Mouse (Mus musculus) cerebellum, postnatal 4 days (tissue): ENCODE data around the gene Sox30.

ENCODE experiments used
- DNase-seq, 2 experiments: peaks; one replicate each; pipeline ENCODE4 v3.0.0; 2022; ENCODE audit warnings: low spot score in 2 of 2, mixed read lengths in 1 of 2

Gene Sox30

DNA sequence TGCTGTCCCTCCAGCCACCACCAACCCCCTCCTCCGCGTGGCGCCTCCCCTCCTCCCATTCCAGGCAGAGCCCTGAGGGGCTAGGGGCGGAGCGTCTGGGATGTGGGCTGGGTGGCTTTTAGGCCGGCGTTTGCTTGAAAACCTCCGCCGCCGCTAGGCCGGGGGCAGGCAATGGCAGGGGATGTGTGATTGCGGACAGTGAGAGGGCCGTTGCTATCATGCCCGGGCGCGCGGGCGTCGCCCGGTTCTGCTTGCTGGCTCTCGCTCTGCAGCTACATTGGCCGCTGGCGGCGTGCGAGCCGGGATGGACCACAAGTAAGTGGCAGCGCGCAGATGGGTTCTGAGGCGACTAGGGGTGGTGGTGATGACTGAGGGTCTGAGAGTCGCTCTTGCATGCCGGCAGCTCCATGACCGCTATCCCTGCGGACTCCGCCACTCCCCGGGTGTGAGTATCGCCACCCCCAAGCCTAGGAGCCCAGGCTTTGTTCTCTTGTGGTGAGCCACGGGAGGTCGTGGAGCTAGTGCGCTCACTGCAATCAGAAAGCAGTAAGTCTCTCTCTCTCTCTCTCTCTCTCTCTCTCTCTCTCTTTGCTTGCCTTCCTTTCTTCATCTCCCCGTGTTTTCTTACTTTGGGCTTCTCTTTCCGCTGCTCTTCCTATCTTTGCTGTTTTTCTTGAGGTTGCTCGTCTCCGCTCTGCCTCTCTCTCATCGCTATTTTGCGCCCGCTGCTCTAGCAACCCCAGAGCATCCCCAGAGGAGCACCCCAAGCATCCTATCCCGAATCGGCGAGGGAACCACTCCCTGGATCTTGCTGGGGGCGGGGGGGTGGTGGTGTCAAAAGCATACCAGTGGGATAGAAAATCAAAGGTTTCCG lies 76.0 kb downstream of the Sox30 start, which contains the start of gene Adam19:
Gene Adam19, plus strand, starts transcription at position 97 of the 874 bp plus-strand sequence.
- peak; percentile 49 to 77 for DNase-seq

GRCm38 (mm10) chr11:46056770-46057411 lies 76.8 kb downstream of the Sox30 start:
- DNase-seq, result peak in 1 of 2 experiments; percentile 28

DNA sequence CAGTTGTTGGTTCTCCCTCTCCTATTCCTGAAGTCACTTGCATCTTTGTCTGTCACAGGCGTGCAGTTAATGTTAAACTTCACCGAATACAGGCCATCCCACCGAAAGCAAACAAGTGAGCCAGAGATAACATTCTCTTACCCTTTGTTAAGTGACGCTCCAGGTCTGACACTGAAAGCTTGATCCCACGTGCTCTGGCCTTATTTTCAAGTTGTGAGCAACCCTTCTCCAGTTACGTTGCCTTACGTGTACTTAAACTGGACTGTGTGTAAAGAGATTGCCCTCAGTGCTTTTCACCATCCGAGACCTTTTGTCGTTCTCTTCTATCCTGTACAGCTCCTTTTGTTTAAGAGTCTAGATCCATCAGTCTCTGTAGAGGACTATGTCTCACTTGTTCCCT lies 77.9 kb downstream of the Sox30 start:
- DNase-seq, result no peak

DNA sequence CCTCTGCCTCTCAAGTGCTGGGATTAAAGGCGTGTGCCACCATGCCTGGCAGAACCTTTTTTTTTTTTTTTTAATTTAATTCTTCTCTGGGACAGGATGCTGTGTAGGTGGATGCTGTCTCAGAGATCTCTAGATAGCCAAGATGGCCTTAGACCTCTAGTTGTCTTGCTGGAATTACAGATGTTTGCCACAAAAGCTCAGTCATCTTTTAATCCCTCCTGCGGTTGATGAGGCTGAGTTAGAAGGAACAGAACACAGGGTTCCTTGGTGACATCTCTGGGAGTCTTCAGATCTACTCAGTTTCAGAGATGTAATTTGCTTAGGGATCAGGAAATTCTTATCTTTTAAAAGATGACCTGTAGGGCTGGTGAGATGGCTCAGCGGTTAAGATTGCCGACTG lies 78.8 kb downstream of the Sox30 start:
- DNase-seq, result no peak

DNA sequence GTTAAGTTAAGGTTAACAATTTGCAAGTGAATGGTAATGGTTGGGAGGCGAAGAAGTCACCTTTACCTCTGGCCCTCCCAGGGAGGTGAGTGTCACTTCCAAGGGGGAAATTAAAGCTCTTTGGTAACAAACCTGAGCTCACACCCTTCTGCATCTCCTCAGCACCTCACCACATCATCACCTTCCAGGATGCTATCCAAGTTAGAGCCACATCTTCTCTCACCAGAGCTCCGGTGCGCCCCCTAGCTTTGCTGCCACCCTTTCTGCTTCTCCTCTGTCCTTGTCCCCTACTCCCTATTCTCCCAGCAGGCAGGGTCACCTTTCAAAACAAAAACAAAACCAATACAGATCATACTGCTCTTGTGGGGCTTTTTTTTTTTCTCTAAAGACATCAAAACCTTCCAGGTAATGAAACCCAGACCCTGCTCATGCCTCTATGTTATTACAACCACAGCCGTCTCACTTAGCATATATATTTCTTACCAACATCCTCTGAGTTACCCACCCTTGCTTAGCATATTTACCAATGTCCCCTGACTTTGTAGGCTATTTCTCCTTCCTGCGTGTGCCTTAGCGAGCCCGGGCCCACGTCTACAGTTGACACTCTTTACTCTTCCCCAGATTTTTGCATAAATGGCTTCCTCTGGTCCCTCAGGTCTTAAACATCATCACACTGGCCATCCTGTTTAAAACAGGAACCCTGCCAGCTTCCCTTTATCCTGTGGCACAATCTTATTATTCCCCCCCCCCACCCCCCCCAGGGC lies 80.0 kb downstream of the Sox30 start:
- DNase-seq, result no peak

GRCm38 (mm10) chr11:46060651-46061020 lies 80.5 kb downstream of the Sox30 start:
- no peak for DNase-seq

- no peak for DNase-seq
Observed at GRCm38 (mm10) chr11:46061776-46062445, 81.8 kb downstream of the Sox30 start.

DNA sequence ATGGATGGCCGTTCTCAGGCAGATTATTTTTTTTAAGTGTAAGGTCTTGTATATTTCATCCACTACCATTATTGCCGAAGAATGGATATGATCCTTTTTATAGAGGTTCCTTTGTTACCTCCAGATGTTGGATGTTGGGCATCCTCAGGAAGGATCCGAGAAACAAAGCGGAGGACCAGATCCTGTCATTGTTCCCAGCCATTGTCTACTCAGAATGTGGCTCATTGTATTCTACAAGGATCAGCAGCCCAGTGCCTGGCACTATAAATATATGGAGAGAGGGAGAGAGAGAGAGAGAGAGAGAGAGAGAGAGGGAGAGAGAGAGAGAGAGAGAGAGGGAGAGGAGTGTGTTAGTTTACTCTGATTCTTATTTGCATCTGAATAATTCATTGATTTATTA lies 82.5 kb downstream of the Sox30 start:
- DNase-seq, result no peak

DNA sequence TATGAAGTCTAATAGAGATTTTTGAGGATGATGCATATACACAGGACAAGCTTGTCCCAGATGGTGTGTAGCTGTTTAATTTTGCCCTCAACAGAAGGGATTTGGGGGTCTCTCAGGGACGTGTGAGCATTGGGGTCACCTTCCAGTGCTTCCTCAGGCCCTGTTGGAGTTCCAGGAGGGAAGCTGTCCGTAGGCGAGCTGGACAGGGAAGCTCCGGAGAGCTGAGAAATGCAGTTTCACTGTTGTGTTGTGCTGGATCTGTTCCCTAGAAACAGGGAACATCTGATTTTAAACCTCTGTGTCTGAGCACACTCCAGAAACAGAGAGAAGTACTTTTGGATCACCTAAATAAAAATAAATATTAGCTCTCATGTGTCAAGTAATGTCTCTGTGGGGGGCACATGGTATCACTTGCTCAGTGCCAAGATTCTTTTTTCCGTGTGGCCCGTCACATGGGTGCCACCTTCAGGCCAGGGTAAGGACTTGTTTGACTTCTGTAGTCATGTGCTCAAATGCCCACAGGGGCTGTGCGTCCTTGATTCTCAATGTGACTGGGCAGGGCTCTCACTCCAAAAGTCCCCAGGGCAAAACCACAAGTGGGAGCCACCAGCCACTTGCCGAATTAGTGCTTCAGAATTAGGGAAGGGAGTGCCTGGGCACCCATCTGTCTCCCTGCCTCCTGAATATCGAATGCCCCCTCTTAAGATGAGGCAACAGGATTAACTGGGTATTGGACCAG lies 83.1 kb downstream of the Sox30 start:
- no peak for DNase-seq

DNA sequence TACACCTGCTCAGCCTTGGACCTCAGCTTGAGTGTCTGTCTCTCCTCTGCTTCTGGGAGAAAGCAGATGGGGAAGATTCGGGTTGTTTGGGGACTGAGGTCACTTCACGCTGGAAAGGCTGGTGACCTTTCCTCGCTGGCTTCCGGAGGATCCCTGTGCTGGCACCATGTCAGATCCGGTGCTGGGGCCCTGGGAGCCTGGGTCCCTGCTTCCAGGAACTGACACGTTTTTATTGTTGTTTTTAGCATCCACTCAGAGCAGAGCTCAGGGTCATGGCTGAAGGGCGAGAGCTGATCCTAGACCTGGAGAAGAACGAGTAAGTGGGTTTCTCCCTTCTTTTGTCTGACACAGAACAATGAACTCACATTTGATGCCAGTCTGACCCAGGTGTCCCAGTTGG lies 84.7 kb downstream of the Sox30 start:
- DNase-seq, result no peak

GRCm38 (mm10) chr11:46065201-46066011 lies 85.3 kb downstream of the Sox30 start:
- peak in 1 of 2 experiments; percentile 26 for DNase-seq
